Mouse (Mus musculus) neural tube, embryonic 12.5 days (tissue): Measurements from ENCODE around the gene Rnf20. TPM values are rescaled to one million over a fixed set of nuclear protein-coding genes. Genes with fewer than 3 reads are reported as not detected.

Experiments used
- ATAC-seq: fragments of 200-750 bp; cut with Nextera tagmentation; 2 replicates; pipeline ENCODE4 v1.8.0; 2017; ENCODE audit warnings: low read depth, mild to moderate bottlenecking, moderate TSS enrichment, moderate library complexity; ENCODE audit not compliant: low FRiP score
- H3K27ac ChIP-seq: fragments of 300-500 bp; sonication (generic); 2 replicates; pipeline ENCODE4 v1.5.1; 2016
- H3K27me3 ChIP-seq: fragments of 300-500 bp; sonication (generic); replicated peaks from 2 replicates; pipeline ENCODE4 v1.6.1; 2016; ENCODE audit warnings: mild to moderate bottlenecking
- H3K36me3 ChIP-seq: fragments of 300-500 bp; sonication (generic); 2 replicates; pipeline ENCODE4 v1.6.1; 2016; ENCODE audit warnings: mild to moderate bottlenecking
- H3K4me1 ChIP-seq: fragments of 300-500 bp; sonication (generic); 2 replicates; pipeline ENCODE4 v1.6.1; 2016
- H3K4me2 ChIP-seq: fragments of 300-500 bp; sonication (generic); replicated peaks from 2 replicates; pipeline ENCODE4 v1.6.1; 2016; ENCODE audit warnings: mild to moderate bottlenecking
- H3K4me3 ChIP-seq: fragments of 300-500 bp; sonication (generic); 2 replicates; pipeline ENCODE4 v1.5.1; 2016
- H3K9ac ChIP-seq: fragments of 300-500 bp; sonication (generic); 2 replicates; pipeline ENCODE4 v1.6.1; 2016; ENCODE audit warnings: mild to moderate bottlenecking
- H3K9me3 ChIP-seq: fragments of 300-500 bp; sonication (generic); 2 replicates; pipeline ENCODE4 v1.6.1; 2016; ENCODE audit warnings: mild to moderate bottlenecking
- WGBS: fragments of 180-500 bp; shearing (Covaris S2); methylation state at CpG from one replicate; pipeline ENCODE4 v1.1.7; 2016; 5-methylcytosine and 5-hydroxymethylcytosine counted together
- polyA plus RNA-seq: library from polyadenylated mRNA; unstranded; fragments of >200 nt; fragmentation: Nextera tagmentation; extraction: Ambion mirVana; gene quantifications from 2 replicates; pipeline ENCODE4 v1.2.1, GENCODE M21; 2016

The Rnf20 gene
- polyA plus RNA-seq, result 57.4 and 62.8 TPM in 2 replicates

DNA sequence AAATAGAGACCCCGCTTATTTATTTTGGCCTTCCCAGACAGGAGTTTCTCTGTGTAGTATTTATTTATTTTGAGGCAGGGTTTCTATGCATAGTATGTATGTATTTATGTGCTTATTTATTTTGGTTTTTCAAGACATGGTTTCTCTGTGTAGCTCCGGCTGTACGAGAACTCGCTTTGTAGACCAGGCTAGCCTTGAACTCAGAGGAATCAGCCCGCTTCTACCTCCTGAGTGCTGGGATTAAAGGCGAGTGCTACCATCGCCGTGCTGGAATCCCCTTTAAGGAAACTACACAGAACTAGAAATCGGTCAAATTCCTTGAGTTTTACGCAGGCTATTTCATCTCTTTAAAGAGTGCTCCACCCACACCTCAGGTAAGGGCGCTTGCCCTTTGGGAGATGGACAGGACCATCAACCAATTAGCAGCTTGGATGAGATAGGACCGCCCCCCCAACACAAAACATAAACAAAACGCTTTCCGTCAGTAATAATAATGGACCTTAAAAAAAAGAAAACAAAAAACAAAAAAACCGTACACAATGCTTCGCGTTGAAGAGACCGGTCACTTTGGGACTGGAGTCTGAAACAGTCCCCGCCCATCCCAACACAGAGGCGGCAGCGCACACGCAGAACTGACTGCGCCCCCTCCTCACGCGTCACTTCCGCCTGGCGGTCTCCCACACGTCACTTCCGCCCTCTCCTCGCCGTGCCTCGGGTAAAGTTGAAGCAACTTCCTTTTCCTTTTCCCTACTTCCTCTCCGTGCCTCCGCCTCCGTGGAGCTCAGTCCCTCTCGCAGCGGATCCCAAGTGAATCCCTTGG is at the start of gene Rnf20:
TSS of gene Rnf20 (plus strand) at position 688 of the 820 bp plus-strand sequence.
- peak; percentile 97 for ATAC-seq
- Histone ChIP-seq H3K9me3 (no peaks in the 10 kb centered on the region), H3K27ac (peak within 1 kb of the TSS; percentile 76), H3K4me2 (peak within 1 kb of the TSS; percentile 81), H3K27me3 (no peaks in the 10 kb centered on the region), H3K4me3 (peak within 1 kb of the TSS; percentile 81), H3K9ac (peak within 1 kb of the TSS; percentile 81), H3K4me1 (peaks cover 4% of the 10 kb centered on the region; the same call in 1 of the 2 replicates), H3K36me3 (peaks cover 19% of the 10 kb centered on the region)
- 4% methylated on average over 37 of the region's 37 CpGs for WGBS

DNA sequence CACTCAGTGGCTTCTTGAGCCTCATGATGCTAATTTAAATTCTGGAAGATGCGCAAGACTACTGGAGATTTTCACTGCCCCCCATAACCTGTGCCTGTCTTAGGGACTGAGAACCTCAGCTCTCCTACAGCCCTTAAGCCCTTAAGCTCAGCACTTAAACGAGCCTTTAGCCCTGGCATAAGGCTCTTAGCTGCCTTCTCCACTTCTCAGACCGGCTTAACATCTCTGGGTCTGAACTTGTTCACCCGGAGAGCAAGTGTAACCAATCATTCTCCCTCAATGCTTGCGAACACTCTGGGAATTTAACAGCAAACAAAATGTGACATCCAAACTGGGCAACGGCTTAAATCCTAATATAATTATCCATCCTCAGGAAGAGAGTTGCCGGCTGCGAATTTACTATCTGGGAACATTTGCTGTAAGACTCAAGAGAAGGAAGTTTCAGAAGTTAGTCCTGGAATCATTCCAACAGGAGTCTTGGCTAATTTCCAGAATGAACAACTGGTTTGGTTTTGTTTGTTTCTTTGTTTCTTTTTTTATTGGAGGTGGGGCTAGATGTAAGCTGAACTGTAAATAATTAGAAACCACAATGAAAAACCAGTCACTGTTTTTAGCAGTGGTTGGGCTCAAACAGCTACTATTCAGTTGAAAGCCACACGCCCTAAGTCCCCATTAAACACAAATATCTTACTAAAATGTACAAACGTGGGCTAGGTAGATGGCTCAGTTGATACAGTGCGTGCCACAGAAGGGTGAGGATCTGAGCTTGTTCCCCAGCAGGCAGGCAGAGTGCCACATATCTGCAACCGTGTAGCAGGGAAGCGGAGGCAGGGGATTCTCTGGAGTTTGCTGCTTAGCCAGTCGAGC is 47.6 kb upstream of the Rnf20 start:
- Histone ChIP-seq H3K9ac (no peak overlapping the region), H3K4me1 (peaks cover 3% of the 10 kb centered on the region; the same call in 1 of the 2 replicates), H3K4me2 (no peak overlapping the region), H3K36me3 (peaks cover 18% of the 10 kb centered on the region), H3K9me3 (no peaks in the 10 kb centered on the region), H3K27ac (no peak overlapping the region), H3K4me3 (no peak overlapping the region), H3K27me3 (no peaks in the 10 kb centered on the region)
- 78% methylated on average over 14 of the region's 14 CpGs for WGBS
- no peak for ATAC-seq

DNA sequence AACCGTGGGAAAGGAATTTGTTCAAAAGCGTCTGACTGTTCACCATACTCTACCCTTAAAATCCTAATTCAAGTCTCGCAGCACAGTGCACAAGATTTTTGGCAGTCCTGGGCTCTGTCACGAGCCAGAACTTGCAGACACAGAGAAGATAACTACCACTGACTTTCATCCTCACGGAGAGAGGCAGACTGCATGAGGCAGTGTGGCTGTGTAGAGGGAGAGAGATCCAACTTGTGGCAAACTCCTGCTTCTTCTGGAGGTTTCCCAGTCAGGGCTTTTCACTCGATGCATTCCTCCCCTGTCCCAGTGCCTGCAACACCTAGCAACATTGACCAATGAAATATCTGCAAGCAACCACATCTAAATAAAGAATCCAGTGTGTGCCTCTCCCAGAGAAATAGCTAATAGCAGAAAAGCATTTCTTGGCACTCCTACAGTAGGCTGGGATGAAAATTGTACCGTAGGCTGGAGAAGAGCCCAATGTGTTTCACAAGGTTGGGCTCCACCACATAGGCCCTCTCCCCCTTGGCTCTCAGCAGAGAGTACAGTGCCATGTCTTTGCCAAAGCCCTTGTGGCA is 46.2 kb upstream of the Rnf20 start:
- no peaks in the 10 kb centered on the region for H3K9me3 ChIP-seq
- no peak overlapping the region for H3K4me2 ChIP-seq
- no peak overlapping the region for H3K4me3 ChIP-seq
- H3K27ac ChIP-seq, result no peak overlapping the region
- peaks cover 18% of the 10 kb centered on the region for H3K36me3 ChIP-seq
- H3K4me1 ChIP-seq, result peaks cover 3% of the 10 kb centered on the region; the same call in 1 of the 2 replicates
- no peaks in the 10 kb centered on the region for H3K27me3 ChIP-seq
- WGBS, result 93% methylated on average over 7 of the region's 7 CpGs
- no peak overlapping the region for H3K9ac ChIP-seq
- no peak for ATAC-seq

DNA sequence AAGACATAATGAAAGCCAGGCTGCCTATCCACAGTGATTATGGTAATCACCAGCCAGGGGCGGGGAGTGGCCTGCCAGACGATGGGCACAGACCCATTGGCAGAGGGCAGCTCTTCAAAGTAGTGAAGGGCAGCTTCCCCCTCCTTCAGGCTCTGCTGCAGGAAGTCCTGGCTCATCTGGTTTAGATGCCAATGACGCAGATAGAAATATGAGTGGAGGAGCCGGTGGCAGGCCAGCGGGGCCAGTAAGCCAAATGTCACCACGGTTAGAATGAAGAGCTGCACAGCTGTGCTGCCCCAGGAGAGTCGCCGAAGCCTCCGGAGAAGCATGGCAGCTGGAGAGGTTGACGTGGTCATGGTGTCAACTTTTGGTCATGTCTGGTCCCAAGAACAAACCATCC is 45.0 kb upstream of the Rnf20 start:
- 91% methylated on average over 10 of the region's 10 CpGs for WGBS
- no peak overlapping the region for H3K27ac ChIP-seq
- no peaks in the 10 kb centered on the region for H3K27me3 ChIP-seq
- H3K4me1 ChIP-seq, result peaks cover 3% of the 10 kb centered on the region; the same call in 1 of the 2 replicates
- H3K9me3 ChIP-seq, result no peaks in the 10 kb centered on the region
- H3K9ac ChIP-seq, result no peak overlapping the region
- H3K36me3 ChIP-seq, result peaks cover 18% of the 10 kb centered on the region
- ATAC-seq, result no peak
- H3K4me2 ChIP-seq, result no peak overlapping the region
- no peak overlapping the region for H3K4me3 ChIP-seq

DNA sequence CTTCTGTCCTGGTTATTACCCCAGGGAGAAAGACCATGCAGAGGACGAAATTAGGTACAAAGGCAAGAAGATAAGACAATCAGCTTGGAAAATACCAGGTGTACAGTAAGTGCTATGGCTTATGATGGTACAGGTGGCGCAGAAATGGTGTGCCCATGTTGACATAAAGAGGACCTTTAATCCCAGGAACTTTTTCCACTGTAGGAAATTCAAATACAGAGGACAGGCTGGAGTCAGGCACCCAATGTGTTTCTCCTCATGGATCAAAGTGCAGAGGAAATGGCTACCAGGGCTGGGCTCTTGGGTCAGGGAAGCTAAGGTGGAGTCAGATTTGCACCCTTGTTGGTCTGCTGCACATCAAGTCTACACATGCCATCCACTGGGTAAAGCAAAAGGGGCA is 41.7 kb upstream of the Rnf20 start:
- no peak overlapping the region for H3K4me3 ChIP-seq
- no peak for ATAC-seq
- H3K36me3 ChIP-seq, result peaks cover 12% of the 10 kb centered on the region
- H3K9ac ChIP-seq, result no peak overlapping the region
- no peaks in the 10 kb centered on the region for H3K4me1 ChIP-seq
- H3K27ac ChIP-seq, result no peak overlapping the region
- H3K4me2 ChIP-seq, result no peak overlapping the region
- H3K27me3 ChIP-seq, result no peaks in the 10 kb centered on the region
- 86% methylated on average over 2 of the region's 2 CpGs for WGBS
- H3K9me3 ChIP-seq, result no peaks in the 10 kb centered on the region

DNA sequence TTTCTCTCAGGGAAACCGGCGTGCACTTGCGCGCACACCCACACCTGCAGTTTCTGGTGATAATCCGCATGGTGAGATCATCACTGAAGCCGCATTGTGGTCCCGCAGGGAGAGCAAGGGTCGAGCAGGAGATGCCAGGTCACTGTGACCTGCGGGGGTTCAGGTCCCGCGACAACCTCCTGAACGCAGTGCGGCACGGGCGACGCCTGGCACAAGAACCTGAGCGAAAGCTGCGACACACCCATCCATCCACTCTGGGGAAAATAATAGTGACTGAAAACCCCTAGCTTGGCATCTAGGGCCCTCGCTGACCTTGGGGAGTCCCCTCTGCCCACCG is 35.0 kb upstream of the Rnf20 start:
- peak; percentile 38; the same call in 1 of the 2 replicates for ATAC-seq
- Histone ChIP-seq H3K27ac (peak overlapping the region; percentile 65; the same call in 1 of the 2 replicates), H3K4me1 (peaks cover 4% of the 10 kb centered on the region; the same call in 1 of the 2 replicates)

DNA sequence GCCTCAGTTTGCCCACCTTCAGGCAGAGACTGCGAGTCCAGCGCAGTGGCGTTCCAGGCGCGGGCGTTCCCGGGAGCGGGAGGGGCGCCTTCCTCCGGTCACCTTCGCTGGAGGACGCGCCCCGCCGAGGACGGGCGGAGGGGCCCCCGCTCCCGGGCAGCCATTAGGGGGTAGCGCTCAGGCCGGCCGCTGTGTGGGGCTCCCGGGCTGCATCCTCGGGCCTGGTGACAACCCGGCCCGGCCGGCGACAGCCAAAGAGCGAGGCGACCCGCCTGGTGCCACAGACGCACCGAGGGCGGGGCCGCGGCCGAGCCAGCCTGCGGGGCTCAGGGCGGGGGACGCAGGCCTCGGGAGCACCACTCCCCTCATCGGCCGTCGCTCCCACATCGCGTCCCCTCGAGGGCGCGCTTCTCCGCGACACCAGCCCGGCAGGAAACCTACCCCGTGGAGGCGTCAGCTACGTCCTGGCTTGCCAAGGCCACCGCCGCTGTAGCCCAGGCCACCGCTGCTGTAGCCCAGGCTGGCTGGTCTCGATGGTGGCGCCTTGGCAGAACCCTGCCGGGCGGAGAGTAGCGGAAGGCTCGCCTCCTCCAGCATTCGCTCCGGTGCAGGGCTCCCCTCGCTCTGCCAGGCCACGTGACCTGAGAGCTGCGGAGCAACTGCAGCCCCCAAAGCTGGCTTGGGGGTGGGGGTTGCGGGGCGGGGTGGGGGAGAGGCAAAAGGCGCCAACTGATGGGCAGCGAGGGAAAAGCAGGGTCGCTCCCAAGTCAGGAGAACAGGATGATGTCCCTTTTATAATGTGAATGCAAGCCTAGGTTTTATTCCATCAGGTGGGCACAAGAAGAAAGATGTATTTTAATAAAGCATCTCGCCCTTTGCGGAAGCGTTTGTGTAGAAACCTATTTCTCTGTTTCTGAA is 34.4 kb upstream of the Rnf20 start, which contains the start of gene Tmem246:
TSS of gene Tmem246 (minus strand) at position 694 of the 918 bp plus-strand sequence.
- no peaks in the 10 kb centered on the region for H3K27me3 ChIP-seq
- no peaks in the 10 kb centered on the region for H3K9me3 ChIP-seq
- peak within 1 kb of the TSS; percentile 88 for H3K4me2 ChIP-seq
- peak within 1 kb of the TSS; percentile 65 for H3K9ac ChIP-seq
- H3K36me3 ChIP-seq, result no peaks in the 10 kb centered on the region
- ATAC-seq, result peak; percentile 95
- peak within 1 kb of the TSS; percentile 59 for H3K4me3 ChIP-seq
- peak within 1 kb of the TSS; percentile 65; the same call in 1 of the 2 replicates for H3K27ac ChIP-seq
- under 1% methylated on average over 77 of the region's 77 CpGs for WGBS
- peaks cover 4% of the 10 kb centered on the region; the same call in 1 of the 2 replicates for H3K4me1 ChIP-seq

More for the DNA sequence above, 35.0 kb upstream of the Rnf20 start:
- under 1% methylated on average over 20 of the region's 20 CpGs for WGBS
- Histone ChIP-seq H3K4me3 (peak overlapping the region; percentile 59), H3K9ac (peak overlapping the region; percentile 65), H3K27me3 (no peaks in the 10 kb centered on the region), H3K4me2 (peak overlapping the region; percentile 88), H3K9me3 (no peaks in the 10 kb centered on the region), H3K36me3 (no peaks in the 10 kb centered on the region)

DNA sequence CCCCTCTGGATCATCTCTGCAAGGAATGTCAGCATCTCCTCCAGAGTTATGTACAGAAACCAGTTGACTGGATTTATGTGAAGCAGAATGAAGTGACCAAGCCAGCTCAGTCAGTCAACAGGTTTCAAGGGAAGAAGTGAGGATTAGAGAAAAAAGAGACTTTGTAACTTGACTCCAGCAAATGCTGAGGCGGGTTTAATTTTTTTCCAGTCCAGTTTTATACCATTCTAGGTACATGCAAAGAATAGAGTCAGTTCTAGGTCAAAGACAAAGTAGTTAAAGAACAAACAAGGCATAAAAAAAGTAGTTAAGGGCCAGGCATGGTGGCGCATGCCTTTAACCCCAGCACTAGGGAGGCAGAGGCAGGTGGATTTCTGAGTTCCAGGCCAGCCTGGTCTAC is 28.6 kb upstream of the Rnf20 start:
- 84% methylated on average over 2 of the region's 2 CpGs for WGBS
- Histone ChIP-seq H3K9ac (no peak overlapping the region), H3K9me3 (no peaks in the 10 kb centered on the region), H3K4me2 (no peak overlapping the region), H3K27me3 (no peaks in the 10 kb centered on the region), H3K36me3 (no peaks in the 10 kb centered on the region), H3K27ac (no peak overlapping the region), H3K4me3 (no peak overlapping the region), H3K4me1 (no peaks in the 10 kb centered on the region)
- ATAC-seq, result no peak

DNA sequence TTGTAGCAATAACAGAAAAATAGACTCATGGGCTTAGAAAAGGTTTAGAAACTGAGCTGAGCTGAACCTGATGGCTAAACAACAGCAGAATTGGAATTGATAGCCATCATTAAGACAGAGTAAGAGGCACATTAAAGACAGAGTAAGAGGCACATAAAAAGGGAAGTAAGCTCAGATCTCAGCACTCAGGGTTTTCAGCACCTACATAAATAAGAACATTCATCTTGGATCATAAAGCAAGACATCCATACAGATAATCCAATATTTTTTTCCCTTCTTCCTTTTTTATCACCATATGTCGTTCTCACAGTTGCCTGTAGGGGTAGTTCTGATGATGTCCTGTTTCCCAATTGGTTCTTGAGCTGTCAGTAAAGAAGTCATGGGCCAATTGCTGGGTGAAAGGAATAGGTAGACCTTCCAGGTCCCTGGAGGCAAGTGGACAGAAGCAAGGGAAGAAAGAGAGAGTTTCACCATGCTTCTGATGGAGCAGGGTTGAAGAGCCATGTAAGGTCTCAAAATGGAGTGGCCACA is 27.7 kb upstream of the Rnf20 start:
- H3K36me3 ChIP-seq, result no peaks in the 10 kb centered on the region
- H3K27ac ChIP-seq, result no peak overlapping the region
- H3K9me3 ChIP-seq, result no peaks in the 10 kb centered on the region
- no peak overlapping the region for H3K4me3 ChIP-seq
- no peak overlapping the region for H3K9ac ChIP-seq
- no peak overlapping the region for H3K4me2 ChIP-seq
- 58% methylated on average over 1 of the region's 1 CpGs for WGBS
- no peaks in the 10 kb centered on the region for H3K27me3 ChIP-seq
- ATAC-seq, result no peak
- no peaks in the 10 kb centered on the region for H3K4me1 ChIP-seq

DNA sequence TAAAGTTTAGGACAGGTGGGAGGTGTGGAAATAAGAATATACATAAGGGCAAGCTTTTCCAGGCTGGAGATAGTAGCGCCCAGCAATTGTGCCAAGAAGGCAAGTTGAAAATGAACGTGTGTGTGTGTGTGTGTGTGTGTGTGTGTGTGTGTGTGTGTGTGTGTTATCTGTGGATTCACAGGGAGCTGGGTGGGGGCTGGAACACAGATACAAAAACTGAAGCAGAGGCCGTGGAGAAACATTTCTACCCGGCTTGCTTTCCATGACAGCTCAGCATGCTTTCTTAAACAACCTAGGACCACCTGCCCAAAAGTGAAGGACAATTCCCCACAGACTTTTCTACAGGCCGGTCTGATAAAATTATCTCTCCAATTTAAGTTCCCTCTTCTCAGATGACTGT is 27.2 kb upstream of the Rnf20 start:
- Histone ChIP-seq H3K9ac (no peak overlapping the region), H3K4me3 (no peak overlapping the region), H3K27me3 (no peaks in the 10 kb centered on the region), H3K27ac (no peak overlapping the region), H3K4me2 (no peak overlapping the region), H3K4me1 (no peaks in the 10 kb centered on the region), H3K36me3 (no peaks in the 10 kb centered on the region), H3K9me3 (no peaks in the 10 kb centered on the region)
- 93% methylated on average over 5 of the region's 5 CpGs for WGBS
- ATAC-seq, result no peak

DNA sequence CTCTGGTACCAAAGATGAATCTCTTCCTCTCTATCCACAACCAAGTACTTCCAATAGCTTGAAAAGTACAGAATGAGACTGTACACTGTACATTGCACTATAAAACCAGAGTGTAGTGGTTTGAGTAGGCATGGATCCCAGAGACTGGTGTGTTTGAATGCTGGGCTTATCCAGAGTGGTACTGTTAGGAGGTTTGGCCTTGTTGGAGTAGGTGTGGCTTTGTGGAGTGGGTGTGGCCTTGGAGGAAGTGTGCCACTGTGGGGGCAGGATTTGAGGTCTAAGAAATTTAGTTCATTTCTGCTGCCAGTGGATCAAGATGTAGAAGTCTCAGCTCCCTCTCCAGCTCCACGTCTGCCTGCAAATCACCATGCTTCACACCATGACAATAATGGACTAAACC is 26.3 kb upstream of the Rnf20 start:
- Histone ChIP-seq H3K4me3 (no peak overlapping the region), H3K36me3 (no peaks in the 10 kb centered on the region), H3K9me3 (no peaks in the 10 kb centered on the region), H3K9ac (no peak overlapping the region), H3K27ac (no peak overlapping the region), H3K4me2 (no peak overlapping the region), H3K27me3 (no peaks in the 10 kb centered on the region), H3K4me1 (no peaks in the 10 kb centered on the region)
- 77% methylated on average over 1 of the region's 1 CpGs for WGBS
- ATAC-seq, result no peak
